Mouse (Mus musculus) embryonic facial prominence, embryonic 11.5 days (tissue): ENCODE data around the gene Rpsa. TPM values are rescaled to one million over a fixed set of nuclear protein-coding genes. Genes with fewer than 3 reads are reported as not detected.
"Not testable (repeated sequence)": the region's sequence is repeated elsewhere in the genome, so short reads cannot be mapped to it uniquely, and the experiment has no call there.

Experiments
- ATAC-seq: fragments of 200-750 bp; cut with Nextera tagmentation; replicated peaks from 2 replicates; pipeline ENCODE4 v1.8.0; 2017; ENCODE audit warnings: low read depth; ENCODE audit not compliant: insufficient number of reproducible peaks, low FRiP score, low TSS enrichment
- DNase-seq: peaks from one replicate; pipeline ENCODE4 v3.0.0-alpha.2; 2015; ENCODE audit warnings: low spot score
- H3K27ac ChIP-seq: fragments of 300-500 bp; sonication (generic); replicated peaks from 2 replicates; pipeline ENCODE4 v1.5.1; 2014; ENCODE audit warnings: mild to moderate bottlenecking, low read depth, low read length, control low read depth
- H3K27me3 ChIP-seq: fragments of 300-500 bp; sonication (generic); 2 replicates; pipeline ENCODE4 v1.6.1; 2014; ENCODE audit warnings: mild to moderate bottlenecking, low read length, moderate library complexity, mixed read lengths; ENCODE audit not compliant: control insufficient read depth, insufficient read depth
- H3K36me3 ChIP-seq: fragments of 300-500 bp; sonication (generic); replicated peaks from 2 replicates; pipeline ENCODE4 v1.6.1; 2014; ENCODE audit warnings: low read depth, mild to moderate bottlenecking, low read length, moderate library complexity, mixed read lengths; ENCODE audit not compliant: control insufficient read depth, insufficient read depth
- H3K4me1 ChIP-seq: fragments of 300-500 bp; sonication (generic); 2 replicates; pipeline ENCODE4 v1.6.1; 2014; ENCODE audit warnings: low read length, mixed read lengths; ENCODE audit not compliant: control insufficient read depth, insufficient read depth
- H3K4me2 ChIP-seq: fragments of 300-500 bp; sonication (generic); 2 replicates; pipeline ENCODE4 v1.6.1; 2014; ENCODE audit warnings: low read depth, mild to moderate bottlenecking, control low read depth, low read length, moderate library complexity
- H3K4me3 ChIP-seq: fragments of 300-500 bp; sonication (generic); 2 replicates; pipeline ENCODE4 v1.5.1; 2014; ENCODE audit warnings: low read depth, low read length, control low read depth
- H3K9ac ChIP-seq: fragments of 300-500 bp; sonication (generic); replicated peaks from 2 replicates; pipeline ENCODE4 v1.6.1; 2014; ENCODE audit warnings: mild to moderate bottlenecking, control low read depth, low read length
- H3K9me3 ChIP-seq: fragments of 300-500 bp; sonication (generic); replicated peaks from 2 replicates; pipeline ENCODE4 v1.6.1; 2016; ENCODE audit warnings: mild to moderate bottlenecking, low read length, inconsistent platforms, mixed read lengths; ENCODE audit not compliant: control insufficient read depth
- WGBS: fragments of 180-500 bp; shearing (Covaris S2); extraction: QIAGEN DNeasy Blood & Tissue Kit; methylation state at CpG from one replicate; pipeline ENCODE4 v1.1.7; 2014; 5-methylcytosine and 5-hydroxymethylcytosine counted together
- polyA plus RNA-seq: library from polyadenylated mRNA; unstranded; fragments of >200 nt; fragmentation: Nextera tagmentation; extraction: Ambion mirVana; gene quantifications from 2 replicates; pipeline ENCODE4 v1.2.1, GENCODE M21; 2014

Gene Rpsa
- polyA plus RNA-seq, 1 experiment from 2014 or later = 1,419 TPM

- no peak overlapping the region for H3K27ac ChIP-seq
- no peak overlapping the region for H3K9ac ChIP-seq
- DNase-seq (no peak), ATAC-seq (no peak)
- no peak overlapping the region for H3K4me3 ChIP-seq
- 96% methylated on average over 2 of the region's 2 CpGs for WGBS
- no peaks in the 10 kb centered on the region for H3K4me1 ChIP-seq
- no peaks in the 10 kb centered on the region for H3K27me3 ChIP-seq
- no peak overlapping the region for H3K4me2 ChIP-seq
- H3K36me3 ChIP-seq = no peaks in the 10 kb centered on the region
- H3K9me3 ChIP-seq = no peaks in the 10 kb centered on the region
Measured at GRCm38 (mm10) chr9:120101165-120101564, 26.3 kb upstream of the Rpsa start.

- H3K27ac ChIP-seq, H3K4me1 ChIP-seq, DNase-seq, H3K36me3 ChIP-seq, H3K4me2 ChIP-seq, H3K9me3 ChIP-seq, H3K27me3 ChIP-seq, ATAC-seq, H3K9ac ChIP-seq, H3K4me3 ChIP-seq: not testable (repeated sequence)
- WGBS = 91% methylated on average over 12 of the region's 12 CpGs
Measured at GRCm38 (mm10) chr9:120108953-120109352, 18.5 kb upstream of the Rpsa start.

GRCm38 (mm10) chr9:120110211-120111018, 17.1 kb upstream of the Rpsa start, which contains the start of gene Slc25a38:
Gene Slc25a38, plus strand, starts transcription at chr9:120110374.
- H3K27ac ChIP-seq = peak within 1 kb of the TSS; percentile 90
- no peaks in the 10 kb centered on the region for H3K4me1 ChIP-seq
- peak; percentile 96 for ATAC-seq

GRCm38 (mm10) chr9:120111156-120111945, 16.1 kb upstream of the Rpsa start:
- peak overlapping the region; percentile 2; the same call in 1 of the 2 replicates for H3K9ac ChIP-seq
- DNase-seq = no peak
- H3K27ac ChIP-seq = no peak overlapping the region

More at GRCm38 (mm10) chr9:120110211-120111018, 17.1 kb upstream of the Rpsa start, which contains the start of gene Slc25a38:
- Histone ChIP-seq H3K4me2 (peak within 1 kb of the TSS; percentile 62), H3K9me3 (no peaks in the 10 kb centered on the region), H3K4me3 (peak within 1 kb of the TSS; percentile 76), H3K9ac (peak within 1 kb of the TSS; percentile 82), H3K27me3 (no peaks in the 10 kb centered on the region), H3K36me3 (no peaks in the 10 kb centered on the region)
- under 1% methylated on average over 62 of the region's 62 CpGs for WGBS
- peak; percentile 95 for DNase-seq

GRCm38 (mm10) chr9:120112472-120112871, 15.0 kb upstream of the Rpsa start:
- no peaks in the 10 kb centered on the region for H3K36me3 ChIP-seq
- no peaks in the 10 kb centered on the region for H3K4me1 ChIP-seq
- no peaks in the 10 kb centered on the region for H3K27me3 ChIP-seq
- 91% methylated on average over 6 of the region's 6 CpGs for WGBS
- no peak for ATAC-seq
- H3K9me3 ChIP-seq = no peaks in the 10 kb centered on the region
- H3K27ac ChIP-seq = no peak overlapping the region
- no peak overlapping the region for H3K4me2 ChIP-seq
- no peak overlapping the region for H3K9ac ChIP-seq
- no peak for DNase-seq
- H3K4me3 ChIP-seq = no peak overlapping the region

More at GRCm38 (mm10) chr9:120111156-120111945, 16.1 kb upstream of the Rpsa start:
- Histone ChIP-seq H3K27me3 (no peaks in the 10 kb centered on the region), H3K4me1 (no peaks in the 10 kb centered on the region), H3K4me2 (peak overlapping the region; percentile 62), H3K9me3 (no peaks in the 10 kb centered on the region), H3K36me3 (no peaks in the 10 kb centered on the region), H3K4me3 (peak overlapping the region; percentile 76)
- 79% methylated on average over 15 of the region's 15 CpGs for WGBS
- no peak for ATAC-seq

GRCm38 (mm10) chr9:120113456-120113855, 14.0 kb upstream of the Rpsa start:
- no peak for DNase-seq
- H3K9me3 ChIP-seq = no peaks in the 10 kb centered on the region
- 95% methylated on average over 6 of the region's 7 CpGs for WGBS
- no peaks in the 10 kb centered on the region for H3K4me1 ChIP-seq
- no peaks in the 10 kb centered on the region for H3K27me3 ChIP-seq
- no peak overlapping the region for H3K4me3 ChIP-seq
- H3K27ac ChIP-seq = no peak overlapping the region
- no peaks in the 10 kb centered on the region; the same call in 1 of the 2 replicates for H3K36me3 ChIP-seq
- no peak overlapping the region for H3K9ac ChIP-seq
- no peak for ATAC-seq
- H3K4me2 ChIP-seq = no peak overlapping the region

GRCm38 (mm10) chr9:120114051-120114788, 13.3 kb upstream of the Rpsa start:
- Histone ChIP-seq H3K9ac (no peak overlapping the region), H3K4me3 (no peak overlapping the region), H3K9me3 (no peaks in the 10 kb centered on the region), H3K4me2 (no peak overlapping the region), H3K36me3 (no peaks in the 10 kb centered on the region; the same call in 1 of the 2 replicates), H3K4me1 (no peaks in the 10 kb centered on the region), H3K27ac (no peak overlapping the region), H3K27me3 (no peaks in the 10 kb centered on the region)
- WGBS = 92% methylated on average over 17 of the region's 17 CpGs
- no peak for ATAC-seq
- DNase-seq = no peak
